Mouse (Mus musculus) forebrain, embryonic 15.5 days (tissue): ENCODE results near the gene Pcnx3. TPM values are rescaled to one million over a fixed set of nuclear protein-coding genes. Genes with fewer than 3 reads are reported as not detected.

Experiments used
- ATAC-seq: fragments of 200-750 bp; cut with Nextera tagmentation; replicated peaks from 2 replicates; pipeline ENCODE4 v1.8.0; 2017; ENCODE audit warnings: mild to moderate bottlenecking, moderate TSS enrichment, moderate library complexity
- H3K27ac ChIP-seq: fragments of 300-500 bp; sonication (generic); replicated peaks from 2 replicates; pipeline ENCODE4 v1.5.1; 2015; ENCODE audit warnings: mild to moderate bottlenecking, inconsistent platforms
- H3K27me3 ChIP-seq: fragments of 300-500 bp; sonication (generic); 2 replicates; pipeline ENCODE4 v1.6.1; 2015; ENCODE audit warnings: inconsistent platforms
- H3K36me3 ChIP-seq: fragments of 300-500 bp; sonication (generic); 2 replicates; pipeline ENCODE4 v1.6.1; 2015; ENCODE audit warnings: mild to moderate bottlenecking, inconsistent platforms
- H3K4me1 ChIP-seq: fragments of 300-500 bp; sonication (generic); 2 replicates; pipeline ENCODE4 v1.6.1; 2015; ENCODE audit warnings: inconsistent platforms
- H3K4me2 ChIP-seq: fragments of 300-500 bp; sonication (generic); replicated peaks from 2 replicates; pipeline ENCODE4 v1.6.1; 2015; ENCODE audit warnings: mild to moderate bottlenecking, inconsistent platforms
- H3K4me3 ChIP-seq: fragments of 300-500 bp; sonication (generic); 2 replicates; pipeline ENCODE4 v1.5.1; 2015; ENCODE audit warnings: mild to moderate bottlenecking, inconsistent platforms
- H3K9ac ChIP-seq: fragments of 300-500 bp; sonication (generic); replicated peaks from 2 replicates; pipeline ENCODE4 v1.6.1; 2015; ENCODE audit warnings: mild to moderate bottlenecking, inconsistent platforms
- H3K9me3 ChIP-seq: fragments of 300-500 bp; sonication (generic); 2 replicates; pipeline ENCODE4 v1.6.1; 2016; ENCODE audit warnings: inconsistent platforms
- WGBS: fragments of 180-500 bp; shearing (Covaris S2); methylation state at CpG from one replicate; pipeline ENCODE4 v1.1.7; 2015; ENCODE audit warnings: mixed read lengths; 5-methylcytosine and 5-hydroxymethylcytosine counted together
- polyA plus RNA-seq: library from polyadenylated mRNA; unstranded; fragments of >200 nt; fragmentation: Nextera tagmentation; extraction: Ambion mirVana; gene quantifications from 2 replicates; pipeline ENCODE4 v1.2.1, GENCODE M21; 2015

Pcnx3 gene
- polyA plus RNA-seq, 1 experiment from 2014 or later: 27.6 TPM

DNA sequence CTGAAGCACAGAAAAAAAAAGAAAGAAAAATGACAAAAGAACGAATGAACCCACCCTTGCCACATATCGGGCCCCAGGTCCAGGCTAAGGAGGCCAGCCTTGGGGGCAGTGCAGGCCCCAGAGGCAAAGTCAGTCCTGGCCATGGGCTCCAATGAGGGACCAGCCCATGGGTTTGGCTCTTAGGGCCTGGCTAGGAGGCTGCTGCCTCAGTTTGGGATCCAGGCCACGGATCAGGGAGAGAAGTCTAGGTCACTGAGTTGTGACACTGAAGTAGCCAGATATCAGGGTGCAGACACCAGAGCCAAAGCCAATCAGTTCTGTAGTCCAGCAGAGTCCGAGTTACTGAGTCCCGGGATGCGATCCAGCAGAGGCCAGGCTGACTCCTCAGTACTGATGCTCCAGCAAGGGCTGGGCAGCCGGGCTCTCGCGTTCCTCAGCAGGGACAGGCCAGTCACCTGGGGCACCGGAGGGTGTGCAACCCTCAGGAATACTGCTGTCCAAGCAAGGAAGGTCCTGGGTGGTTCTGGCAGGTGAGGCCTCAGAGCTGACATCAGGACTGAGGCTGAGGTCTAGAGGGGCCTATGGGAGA lies 23.9 kb downstream of the Pcnx3 start:
- H3K27me3 ChIP-seq: no peaks in the 10 kb centered on the region
- peaks cover 16% of the 10 kb centered on the region for H3K4me1 ChIP-seq
- H3K36me3 ChIP-seq: peaks cover 35% of the 10 kb centered on the region
- no peak overlapping the region for H3K9ac ChIP-seq
- H3K4me2 ChIP-seq: no peak overlapping the region
- no peak overlapping the region for H3K27ac ChIP-seq
- WGBS: 95% methylated on average over 10 of the region's 10 CpGs
- ATAC-seq: no peak
- H3K9me3 ChIP-seq: no peaks in the 10 kb centered on the region
- no peak overlapping the region for H3K4me3 ChIP-seq

DNA sequence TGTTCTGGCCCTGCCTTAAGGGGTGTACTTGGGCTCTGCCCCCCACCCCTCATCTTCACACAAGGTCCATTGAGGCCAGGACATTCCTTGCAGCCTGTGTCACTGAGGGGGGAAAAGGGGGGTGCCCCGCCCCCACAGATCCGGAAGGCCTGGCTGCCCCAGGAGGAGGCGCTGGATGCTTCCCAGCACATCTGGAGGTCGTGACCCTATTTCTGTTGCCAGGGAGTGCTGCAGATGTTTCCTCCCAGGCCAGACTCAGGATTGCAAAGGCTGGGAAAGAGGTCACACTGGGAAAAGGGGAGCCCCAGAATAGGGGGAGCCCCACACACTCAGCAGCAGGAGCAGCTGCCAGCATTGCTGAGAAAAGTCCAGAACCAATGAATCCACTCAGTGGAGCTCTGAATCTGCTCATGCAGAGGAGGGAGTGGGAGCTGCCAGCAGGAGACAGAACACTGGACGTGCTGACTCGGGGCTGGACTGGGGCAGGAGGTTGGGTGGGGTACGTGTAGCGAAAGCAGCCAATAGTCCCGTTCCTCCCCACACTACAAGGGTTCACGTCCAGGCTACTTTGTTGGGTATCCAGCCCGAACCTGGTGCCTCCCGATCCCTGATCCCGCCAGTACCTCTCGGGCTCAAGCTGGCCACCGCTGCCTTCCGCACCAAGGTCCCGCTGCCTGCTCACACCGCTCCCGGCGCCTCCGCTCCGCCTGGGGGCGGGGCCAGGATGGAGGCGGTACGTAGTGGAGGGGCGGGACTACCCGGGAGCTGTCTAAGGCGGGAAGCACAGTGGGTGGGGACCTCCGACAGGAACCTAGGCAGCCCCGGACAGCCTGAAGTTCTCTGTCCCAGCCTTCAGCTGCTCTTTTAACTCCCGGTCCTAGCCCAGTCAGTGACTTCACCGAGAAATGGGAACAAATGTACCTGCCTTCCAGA lies 25.5 kb downstream of the Pcnx3 start, which contains the start of gene Sipa1:
Sipa1 (minus strand) TSS at position 727 of the 933 bp plus-strand sequence.
- H3K36me3 ChIP-seq: peaks cover 30% of the 10 kb centered on the region
- peak; percentile 80 for ATAC-seq

DNA sequence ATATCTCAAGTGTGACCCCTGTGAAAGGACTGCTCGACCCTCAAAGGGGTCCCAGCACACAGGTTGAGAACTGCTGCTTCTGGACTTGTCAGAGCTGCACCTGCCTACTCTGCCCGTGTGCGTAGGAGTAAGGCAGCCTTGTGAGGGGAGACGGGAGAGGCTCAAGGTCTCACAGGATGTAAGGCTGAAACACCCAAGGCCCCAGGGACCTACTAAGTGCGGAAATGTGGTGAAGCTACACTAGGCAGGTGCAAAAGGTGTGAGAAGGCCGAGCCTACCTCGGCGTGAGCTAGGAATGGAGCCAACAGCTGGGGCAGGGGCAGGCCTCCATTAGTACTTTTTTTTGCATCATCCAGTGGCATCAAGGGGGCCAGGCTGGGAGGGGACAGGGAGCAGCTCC lies 26.4 kb downstream of the Pcnx3 start:
- no peak overlapping the region for H3K9ac ChIP-seq
- H3K36me3 ChIP-seq: peaks cover 29% of the 10 kb centered on the region
- H3K27ac ChIP-seq: 0 out of 2 replicates have a peak overlapping the region, but pooled peaks have one; percentile 39

More for the DNA sequence above, 25.5 kb downstream of the Pcnx3 start, which contains the start of gene Sipa1:
- 2% methylated on average over 32 of the region's 32 CpGs for WGBS
- Histone ChIP-seq H3K27me3 (no peaks in the 10 kb centered on the region), H3K4me1 (peaks cover 16% of the 10 kb centered on the region), H3K27ac (peak within 1 kb of the TSS; percentile 39), H3K4me2 (peak within 1 kb of the TSS; percentile 55), H3K9me3 (no peaks in the 10 kb centered on the region), H3K9ac (peak within 1 kb of the TSS; percentile 37), H3K4me3 (peak within 1 kb of the TSS; percentile 41)

GRCm38 (mm10) chr19:5660942-5661751 lies 27.6 kb downstream of the Pcnx3 start:
- 84% methylated on average over 16 of the region's 16 CpGs for WGBS

More for the DNA sequence above, 26.4 kb downstream of the Pcnx3 start:
- H3K4me2 ChIP-seq: peak overlapping the region; percentile 55; the same call in 1 of the 2 replicates
- 83% methylated on average over 8 of the region's 8 CpGs for WGBS
- no peaks in the 10 kb centered on the region for H3K9me3 ChIP-seq
- peak overlapping the region; percentile 41 for H3K4me3 ChIP-seq
- ATAC-seq: no peak
- H3K4me1 ChIP-seq: peaks cover 16% of the 10 kb centered on the region
- no peaks in the 10 kb centered on the region for H3K27me3 ChIP-seq

GRCm38 (mm10) chr19:5654720-5655298 lies 33.9 kb downstream of the Pcnx3 start:
- H3K9ac ChIP-seq: peak overlapping the region; percentile 43
- H3K27ac ChIP-seq: no peak overlapping the region
- H3K27me3 ChIP-seq: peaks cover 29% of the 10 kb centered on the region
- H3K4me1 ChIP-seq: peaks cover 15% of the 10 kb centered on the region
- peak overlapping the region; percentile 42 for H3K4me3 ChIP-seq
- H3K36me3 ChIP-seq: no peaks in the 10 kb centered on the region
- 13% methylated on average over 43 of the region's 43 CpGs for WGBS
- H3K9me3 ChIP-seq: no peaks in the 10 kb centered on the region
- H3K4me2 ChIP-seq: peak overlapping the region; percentile 75
- ATAC-seq: peak; percentile 36; the same call in 1 of the 2 replicates

More at GRCm38 (mm10) chr19:5660942-5661751, 27.6 kb downstream of the Pcnx3 start:
- ATAC-seq: no peak
- Histone ChIP-seq H3K27me3 (no peaks in the 10 kb centered on the region), H3K27ac (peak overlapping the region; percentile 37), H3K4me1 (peaks cover 16% of the 10 kb centered on the region), H3K9ac (no peak overlapping the region), H3K4me3 (no peak overlapping the region), H3K9me3 (no peaks in the 10 kb centered on the region), H3K4me2 (no peak overlapping the region), H3K36me3 (peaks cover 17% of the 10 kb centered on the region)

DNA sequence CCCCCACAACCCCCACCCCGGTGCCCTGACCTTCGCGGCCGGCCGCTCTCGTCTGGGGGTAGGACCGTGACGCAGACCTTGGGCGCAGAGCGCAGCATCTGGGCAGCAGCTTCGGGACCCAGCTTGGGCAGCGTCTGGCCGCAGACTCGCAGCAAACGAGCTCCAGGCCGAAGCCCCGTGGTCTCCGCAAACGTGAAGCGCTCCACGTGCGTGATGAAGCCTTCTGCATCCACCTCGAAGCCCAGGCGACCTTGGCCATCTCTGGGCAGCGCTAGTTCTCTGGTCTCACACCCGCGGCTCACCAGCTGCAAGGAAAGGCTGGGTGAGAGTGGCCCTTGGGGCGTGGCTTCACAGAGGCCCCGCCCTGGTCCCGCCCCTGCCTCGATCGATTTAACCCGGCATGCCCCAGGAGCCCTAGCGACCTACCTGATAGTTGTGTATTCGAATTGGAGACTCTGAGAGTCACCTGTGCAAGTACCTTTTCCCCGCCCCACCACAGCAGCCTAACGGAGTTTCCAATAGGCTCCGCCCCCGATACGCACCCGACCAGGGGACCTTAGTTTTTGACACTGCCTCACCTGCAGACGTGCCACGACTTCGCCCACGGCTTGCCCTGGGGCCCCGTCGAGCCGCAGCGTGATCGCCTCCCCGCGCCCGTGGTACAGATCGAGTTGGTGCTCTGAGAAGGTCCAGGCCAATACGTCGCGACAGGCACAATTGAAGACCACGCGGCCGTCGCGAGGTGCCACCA lies 34.6 kb downstream of the Pcnx3 start:
- Histone ChIP-seq H3K27me3 (peaks cover 29% of the 10 kb centered on the region), H3K4me1 (peaks cover 17% of the 10 kb centered on the region), H3K36me3 (no peaks in the 10 kb centered on the region), H3K4me3 (peak overlapping the region; percentile 42), H3K9ac (peak overlapping the region; percentile 43), H3K4me2 (peak overlapping the region; percentile 75), H3K9me3 (no peaks in the 10 kb centered on the region), H3K27ac (no peak overlapping the region)
- 4% methylated on average over 62 of the region's 62 CpGs for WGBS
- ATAC-seq: peak; percentile 60

DNA sequence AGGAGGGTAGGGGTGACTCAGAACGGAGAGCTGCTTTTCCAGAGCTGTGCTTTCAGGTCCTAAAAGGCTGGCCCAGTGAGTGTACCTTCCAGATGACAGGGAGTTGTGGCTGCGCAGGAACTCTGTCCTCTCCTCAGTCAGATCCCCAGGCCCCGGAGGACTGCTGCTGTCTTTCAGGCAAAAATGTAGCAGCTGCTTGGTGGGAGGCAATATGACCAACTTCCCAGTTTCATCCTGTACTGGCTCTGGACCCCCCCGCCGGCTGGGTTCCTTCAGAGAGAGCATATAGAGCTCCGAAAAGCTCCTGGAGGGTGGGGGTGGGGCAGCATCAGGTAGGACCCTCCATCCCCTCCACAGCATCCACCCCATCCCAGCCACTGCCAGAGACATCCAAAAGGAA lies 36.1 kb downstream of the Pcnx3 start:
- Histone ChIP-seq H3K27ac (no peak overlapping the region), H3K4me2 (no peak overlapping the region), H3K9me3 (no peaks in the 10 kb centered on the region), H3K4me3 (no peak overlapping the region), H3K4me1 (peaks cover 27% of the 10 kb centered on the region), H3K9ac (no peak overlapping the region), H3K27me3 (peaks cover 29% of the 10 kb centered on the region), H3K36me3 (peaks cover 2% of the 10 kb centered on the region)
- no peak for ATAC-seq
- 73% methylated on average over 6 of the region's 6 CpGs for whole genome bisulfite sequencing

DNA sequence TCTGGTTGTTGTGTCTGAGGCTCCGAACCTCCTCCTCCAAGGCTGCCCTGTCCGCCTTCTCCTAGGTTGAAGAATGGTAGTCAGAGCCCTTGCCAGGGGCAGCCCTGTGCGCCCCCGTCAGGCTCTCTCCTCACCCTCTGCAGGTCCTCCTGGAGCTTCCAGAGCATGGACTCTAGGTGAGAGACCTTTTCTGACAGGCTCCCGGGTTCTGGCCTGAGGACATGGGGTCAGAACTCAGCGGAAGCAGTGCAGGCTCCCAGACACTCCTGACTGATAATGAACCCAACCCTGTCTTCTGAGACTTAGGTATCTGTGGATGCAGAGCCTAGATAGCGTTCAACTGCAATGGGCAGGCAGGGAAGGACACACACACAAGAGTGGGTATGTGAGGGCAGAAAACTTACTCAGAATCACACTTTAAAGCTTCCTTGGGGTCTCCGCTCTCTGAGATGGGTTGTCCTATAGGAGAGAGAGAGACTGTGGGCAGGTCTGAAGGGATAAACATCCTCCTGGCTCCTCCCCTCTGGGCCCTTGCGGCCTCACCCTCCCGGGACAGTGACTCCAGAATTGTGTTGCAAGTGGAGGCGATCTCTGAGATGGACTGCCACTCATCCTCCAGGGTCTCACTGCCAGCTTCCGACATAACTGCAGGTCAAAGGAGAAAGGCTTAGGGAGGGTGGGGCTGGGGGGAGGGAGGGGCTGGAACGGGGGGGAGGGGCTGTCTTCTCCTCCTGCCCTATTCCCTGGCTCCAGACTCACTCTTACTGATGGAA lies 37.0 kb downstream of the Pcnx3 start:
- Histone ChIP-seq H3K9me3 (no peaks in the 10 kb centered on the region), H3K4me2 (no peak overlapping the region), H3K27ac (no peak overlapping the region), H3K4me3 (no peak overlapping the region), H3K4me1 (peaks cover 27% of the 10 kb centered on the region), H3K36me3 (peaks cover 11% of the 10 kb centered on the region), H3K27me3 (peaks cover 29% of the 10 kb centered on the region), H3K9ac (no peak overlapping the region)
- 62% methylated on average over 13 of the region's 13 CpGs for WGBS
- no peak for ATAC-seq

- peak overlapping the region; percentile 29 for H3K4me3 ChIP-seq
- H3K9ac ChIP-seq: peak overlapping the region; percentile 47
- peak overlapping the region; percentile 77 for H3K27ac ChIP-seq
- H3K9me3 ChIP-seq: no peaks in the 10 kb centered on the region
- no peak; the same call in 1 of the 2 replicates for ATAC-seq
- 75% methylated on average over 6 of the region's 6 CpGs for WGBS
- H3K27me3 ChIP-seq: peaks cover 14% of the 10 kb centered on the region
- H3K4me2 ChIP-seq: peak overlapping the region; percentile 51
- peaks cover 18% of the 10 kb centered on the region for H3K4me1 ChIP-seq
- peaks cover 31% of the 10 kb centered on the region for H3K36me3 ChIP-seq
Measured at GRCm38 (mm10) chr19:5649298-5649741, 39.4 kb downstream of the Pcnx3 start.
